Mouse (Mus musculus) adrenal gland, adult 8-10 months (tissue): ENCODE measurements around the gene Susd4. TPM values are rescaled to one million over a fixed set of nuclear protein-coding genes. Genes with fewer than 3 reads are reported as not detected.

Source experiments
- DNase-seq: peaks from one replicate; pipeline ENCODE4 v3.0.0; 2022
- total RNA-seq, 4 experiments: library from RNA; stranded (reverse); gene quantifications; 2 replicates each; pipeline ENCODE4 v1.2.4; 2022

Susd4 gene
- total RNA-seq, 4 experiments from 2014 or later = 6.2 to 10.4 (median 7.4) TPM

GRCm38 (mm10) chr1:182918718-182919346, 155.2 kb downstream of the Susd4 start:
- no peak for DNase-seq

- DNase-seq = no peak
These were observed 159.2 kb downstream of the Susd4 start for GRCm38 (mm10) chr1:182922824-182923223.

- no peak for DNase-seq
These were observed 162.8 kb downstream of the Susd4 start for GRCm38 (mm10) chr1:182926465-182926864.

- no peak for DNase-seq
These were observed 164.5 kb downstream of the Susd4 start for GRCm38 (mm10) chr1:182927878-182928851.

- no peak for DNase-seq
These were observed 171.8 kb downstream of the Susd4 start for GRCm38 (mm10) chr1:182935469-182935868.

- no peak for DNase-seq
These were observed 173.9 kb downstream of the Susd4 start for GRCm38 (mm10) chr1:182937486-182938120.

GRCm38 (mm10) chr1:182941921-182942320, 178.3 kb downstream of the Susd4 start:
- no peak for DNase-seq

GRCm38 (mm10) chr1:182943911-182944310, 180.3 kb downstream of the Susd4 start:
- no peak for DNase-seq

GRCm38 (mm10) chr1:182944638-182945037, 181.0 kb downstream of the Susd4 start:
- no peak for DNase-seq

- no peak for DNase-seq
These were observed 181.9 kb downstream of the Susd4 start for GRCm38 (mm10) chr1:182945561-182945960.

Other genes starting within 250 kb of the Susd4 start
- 10 to 100 TPM; 53.3 to 96.0 (median 73.4) TPM for gene Capn2, start 246.3 kb upstream of the Susd4 start, total RNA-seq
- under 1 TPM; 0.16 to 0.59 (median 0.19) TPM for gene Capn8, start 198.9 kb upstream of the Susd4 start, total RNA-seq
- gene Ccdc185, start 14.7 kb upstream of the Susd4 start, total RNA-seq = not detected
- gene Tlr5, start 190.9 kb downstream of the Susd4 start, total RNA-seq = 1 to 10 TPM in 1 of 4 experiments, under 1 TPM in 3; 0.61 to 2.5 (median 0.73) TPM